Mouse (Mus musculus) 3134 (cell line): ENCODE measurements around the gene Duxbl1.
"Not testable (repeated sequence)": the region's sequence is repeated elsewhere in the genome, so short reads cannot be mapped to it uniquely, and the experiment has no call there.

Experiments
- DNase-seq: peaks from one replicate; pipeline ENCODE4 v3.0.0-alpha.2; 2011; ENCODE audit warnings: low spot score; ENCODE audit not compliant: insufficient read length; ENCODE audit errors: extremely low read depth

Gene Duxbl1

DNA sequence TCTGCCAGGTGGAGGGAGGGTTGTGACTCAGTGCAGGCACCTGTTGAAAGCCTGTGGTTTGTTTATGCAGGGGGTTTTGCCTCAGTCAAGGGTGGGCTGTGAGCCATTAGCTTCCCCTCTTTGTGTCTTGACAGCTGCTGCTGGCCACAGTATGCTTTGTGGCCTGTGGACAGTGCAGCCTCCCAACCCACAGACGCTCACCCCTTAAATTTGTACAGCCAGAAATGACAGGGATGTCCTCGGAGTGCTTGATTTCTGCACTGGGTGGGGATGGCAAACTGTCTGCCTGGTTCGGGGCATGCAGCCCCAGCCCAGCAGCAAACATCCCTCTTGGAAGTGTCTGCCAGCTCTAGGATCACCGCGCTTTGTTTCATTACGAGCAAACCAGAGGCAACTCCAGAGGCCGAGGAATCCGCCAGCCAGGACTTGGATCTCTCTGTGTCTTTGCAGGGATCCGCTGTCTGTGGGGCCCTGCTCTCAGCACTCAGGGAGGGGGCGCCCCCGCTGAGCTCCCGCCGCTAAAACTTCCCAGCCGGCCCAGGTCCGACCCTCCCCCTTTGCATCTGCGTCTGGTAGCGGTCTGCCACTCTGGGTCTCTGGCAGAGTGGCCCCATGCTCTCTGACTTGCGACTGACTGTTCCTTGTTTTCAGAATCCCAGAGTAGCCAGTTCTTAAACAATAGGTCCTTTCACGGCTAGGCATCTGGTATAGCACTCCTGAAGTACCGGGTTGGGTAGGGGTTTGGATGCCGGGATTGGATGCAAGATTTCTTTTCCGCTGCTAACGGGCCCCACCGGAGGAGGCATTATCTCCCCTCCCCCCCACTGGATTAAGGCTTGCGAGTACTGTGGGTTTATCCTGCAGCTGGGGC lies at the start of gene Duxbl1:
Gene Duxbl1, plus strand, starts transcription at position 207 of the 871 bp plus-strand sequence.
- not testable (repeated sequence) for DNase-seq

DNA sequence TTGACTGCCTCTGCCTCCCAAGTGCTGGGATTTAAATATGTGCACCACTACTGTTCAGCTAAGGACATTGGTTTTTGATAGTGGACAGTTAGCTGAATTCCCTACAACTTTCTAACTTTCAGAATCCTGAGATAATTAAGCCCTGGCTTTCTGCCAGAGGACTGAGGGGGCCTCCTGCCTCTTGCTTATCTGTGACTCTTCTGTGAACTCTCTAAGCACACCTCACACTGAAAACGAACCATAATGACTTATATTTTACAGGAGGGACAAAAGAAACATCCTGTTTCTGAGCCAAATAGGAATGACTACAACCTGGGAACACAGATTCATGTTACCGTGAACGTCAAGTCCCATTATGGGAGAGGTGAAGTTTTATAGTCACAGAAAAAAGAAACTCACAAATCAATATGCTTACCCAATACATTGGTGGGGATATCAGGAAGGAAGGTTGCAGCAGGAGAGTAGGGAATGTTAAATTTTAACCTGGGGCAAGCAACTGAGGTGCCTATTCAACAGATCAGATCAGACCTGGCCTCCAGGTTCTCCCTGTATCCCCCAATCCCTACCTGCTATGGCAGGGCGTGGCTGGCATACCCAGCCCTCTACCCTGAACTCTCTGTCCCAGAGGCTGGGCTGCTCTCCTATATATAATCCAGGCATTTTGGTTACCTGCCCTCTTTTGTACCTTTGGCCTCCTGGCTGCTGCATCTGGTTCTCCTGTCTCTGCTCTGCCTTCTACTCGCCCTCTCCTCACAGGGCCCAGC lies 41.3 kb upstream of the Duxbl1 start:
- DNase-seq, result not testable (repeated sequence)

DNA sequence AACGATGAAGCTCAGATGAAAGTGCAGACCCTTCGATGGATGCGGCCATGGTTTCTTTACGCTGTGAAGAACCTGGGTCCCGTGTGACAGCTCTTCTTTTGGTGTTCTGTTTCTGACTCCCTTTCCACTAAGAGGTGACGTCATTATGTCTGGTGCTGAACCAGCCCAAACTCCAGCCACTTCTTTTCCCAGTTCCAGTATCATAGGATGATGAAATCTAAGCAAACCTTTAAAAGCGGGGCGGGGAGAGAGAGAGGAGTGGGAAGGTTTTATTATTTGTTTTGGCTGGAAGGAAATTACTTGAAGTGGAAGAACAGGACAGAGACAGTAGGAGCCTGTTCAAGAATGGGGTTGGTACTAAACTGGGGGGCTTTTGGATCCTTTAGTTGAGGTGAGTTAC lies 40.4 kb upstream of the Duxbl1 start, which contains the start of gene Cphx1:
Gene Cphx1, plus strand, starts transcription at position 301 of the 400 bp plus-strand sequence.
- not testable (repeated sequence) for DNase-seq

DNA sequence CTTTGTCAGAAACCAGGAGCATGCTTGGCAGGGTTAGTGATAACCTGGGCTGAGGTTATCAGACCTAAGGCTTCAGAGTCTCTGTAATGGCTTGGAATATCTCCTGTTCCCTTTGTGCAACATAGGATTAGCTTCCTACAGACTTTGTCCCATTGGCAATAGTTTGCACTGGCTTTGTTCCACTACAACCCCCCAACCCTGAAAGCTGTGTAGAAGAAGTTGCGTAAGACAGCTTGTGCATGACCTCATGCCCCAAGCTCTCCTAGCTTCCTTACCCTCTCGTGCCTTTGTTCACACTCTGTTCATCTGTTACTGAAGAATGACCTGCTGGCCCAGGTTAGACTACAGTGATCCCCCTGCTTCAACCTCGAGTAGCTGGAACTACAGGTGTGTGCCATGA lies 20.5 kb upstream of the Duxbl1 start:
- not testable (repeated sequence) for DNase-seq

DNA sequence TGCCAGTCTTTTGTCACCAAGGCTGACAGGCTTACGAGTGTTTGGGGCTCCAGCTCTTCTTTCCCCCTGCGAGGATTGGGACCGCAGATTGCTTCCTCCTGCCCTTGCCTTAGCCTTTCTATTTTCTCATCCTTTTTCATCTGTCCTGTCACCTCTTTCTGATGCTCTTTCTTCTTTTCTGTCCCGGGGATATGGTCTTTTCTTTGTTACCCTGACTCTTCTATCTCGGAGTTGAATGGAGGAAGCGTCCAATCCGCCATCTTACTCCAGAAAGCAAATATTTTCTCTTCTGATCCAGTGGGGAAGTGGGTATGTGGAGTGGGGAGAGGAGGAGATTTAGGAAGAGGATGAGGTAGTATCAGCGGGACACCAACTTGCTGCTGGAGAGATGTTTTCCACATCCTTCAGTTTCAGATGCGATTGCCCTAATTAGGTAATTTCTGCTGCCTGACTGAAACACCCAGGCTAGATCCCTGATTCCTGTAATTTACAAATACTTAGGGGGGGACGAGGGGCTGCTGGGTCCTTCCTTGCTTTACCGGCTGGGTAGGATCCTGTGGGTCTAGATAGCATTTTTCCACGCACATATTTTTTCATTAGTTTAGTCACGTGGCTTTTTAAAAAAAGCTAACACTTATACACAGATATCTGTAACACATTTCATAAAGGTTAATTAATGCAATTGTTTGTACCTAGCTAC lies 1.0 kb downstream of the Duxbl1 start:
- DNase-seq, result not testable (repeated sequence)

DNA sequence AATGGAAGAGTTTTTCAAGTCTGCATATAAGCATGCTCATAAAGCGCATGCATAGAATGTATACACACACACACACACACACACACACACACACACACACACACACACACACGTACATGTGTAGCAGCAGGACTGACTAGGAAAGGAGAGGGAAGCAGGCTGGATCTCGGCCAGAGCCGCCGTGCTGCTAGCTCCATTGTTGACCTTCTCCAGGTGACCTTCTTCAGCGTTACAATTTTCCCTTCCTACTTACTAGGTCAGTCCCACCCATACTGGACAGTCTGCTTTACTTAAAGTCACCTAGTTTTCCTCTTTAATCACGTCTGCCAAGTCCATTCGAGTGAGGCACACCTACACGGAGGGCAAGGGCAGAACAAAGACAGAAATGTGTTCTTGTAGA lies 3.5 kb downstream of the Duxbl1 start:
- not testable (repeated sequence) for DNase-seq

DNA sequence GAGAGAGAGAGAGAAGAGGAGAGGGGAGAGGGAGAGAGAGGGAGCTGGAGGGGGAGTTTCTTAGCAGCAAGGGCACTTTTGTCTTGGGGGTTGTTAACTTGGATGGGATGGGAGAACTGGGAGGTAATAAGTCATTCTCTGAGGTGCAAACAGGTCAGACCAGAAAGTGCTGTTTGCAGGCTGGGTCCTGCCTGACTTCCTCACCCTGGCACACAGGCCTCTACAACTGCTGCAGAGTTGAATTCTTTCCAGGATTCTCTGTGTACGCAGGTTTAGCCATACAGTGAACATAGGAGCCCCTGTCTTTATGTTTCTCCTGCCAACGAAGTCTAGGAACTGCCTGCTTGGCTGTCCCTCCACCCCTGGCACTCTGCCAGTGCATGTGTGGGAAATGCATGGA lies 29.1 kb downstream of the Duxbl1 start:
- DNase-seq, result not testable (repeated sequence)

DNA sequence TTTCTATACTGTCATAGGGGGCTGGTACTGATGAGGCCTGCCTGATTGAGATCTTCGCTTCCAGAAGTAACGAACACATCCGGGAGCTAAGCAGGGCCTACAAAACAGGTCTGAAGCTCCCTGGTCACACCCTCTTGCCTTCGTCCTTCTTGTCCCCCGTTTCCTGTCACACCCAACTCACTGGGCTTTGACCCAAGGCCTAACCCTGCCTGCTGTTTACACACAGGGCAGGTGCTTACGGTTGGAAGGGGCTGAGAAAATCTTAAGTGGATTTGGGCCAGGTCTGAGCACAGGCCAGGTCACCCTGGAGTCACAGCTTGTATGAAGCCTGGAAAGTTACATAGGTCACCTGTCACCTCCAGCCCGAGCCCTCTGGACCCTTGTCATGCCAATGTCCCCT lies 38.0 kb downstream of the Duxbl1 start:
- DNase-seq, result not testable (repeated sequence)

DNA sequence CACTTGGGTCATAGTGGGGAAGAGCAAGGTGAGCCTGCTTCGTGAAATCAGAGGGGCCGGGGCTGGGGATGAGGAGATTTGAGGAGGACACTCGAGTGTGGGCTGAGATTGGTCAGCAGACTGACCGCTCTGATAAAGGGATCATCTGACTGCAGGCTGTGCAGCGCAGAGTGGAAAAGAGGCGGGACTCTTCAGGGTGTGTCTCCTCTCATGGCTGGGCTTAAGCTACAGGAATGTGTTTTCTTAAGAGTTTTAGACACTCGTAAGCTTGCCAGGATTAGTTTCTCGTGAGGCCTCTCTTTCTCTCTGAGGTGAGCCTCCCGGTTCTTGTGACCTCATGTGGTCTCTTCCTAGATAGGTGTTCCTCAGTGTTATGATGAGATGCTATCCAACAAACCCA lies 43.2 kb downstream of the Duxbl1 start:
- not testable (repeated sequence) for DNase-seq

DNA sequence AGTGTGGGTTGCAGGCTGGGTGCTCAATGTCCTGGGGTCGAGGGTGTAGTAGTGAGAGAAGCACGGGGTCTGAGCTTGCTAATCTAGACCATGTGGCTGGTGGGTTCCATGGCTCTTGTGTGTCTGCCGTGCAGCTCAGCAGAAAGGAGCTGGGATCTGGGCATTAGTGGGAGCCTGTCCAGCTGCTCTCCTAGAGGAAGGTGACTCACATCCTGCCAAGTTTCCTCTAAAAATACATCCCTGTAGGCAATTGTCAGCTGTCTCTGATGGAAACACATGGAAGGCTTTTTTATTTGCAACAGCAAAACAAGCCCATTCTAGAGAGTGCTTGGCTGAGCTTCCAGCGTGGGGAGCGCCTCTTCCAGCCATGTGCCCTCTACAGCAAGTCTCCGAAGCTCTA lies 44.5 kb downstream of the Duxbl1 start:
- not testable (repeated sequence) for DNase-seq

DNA sequence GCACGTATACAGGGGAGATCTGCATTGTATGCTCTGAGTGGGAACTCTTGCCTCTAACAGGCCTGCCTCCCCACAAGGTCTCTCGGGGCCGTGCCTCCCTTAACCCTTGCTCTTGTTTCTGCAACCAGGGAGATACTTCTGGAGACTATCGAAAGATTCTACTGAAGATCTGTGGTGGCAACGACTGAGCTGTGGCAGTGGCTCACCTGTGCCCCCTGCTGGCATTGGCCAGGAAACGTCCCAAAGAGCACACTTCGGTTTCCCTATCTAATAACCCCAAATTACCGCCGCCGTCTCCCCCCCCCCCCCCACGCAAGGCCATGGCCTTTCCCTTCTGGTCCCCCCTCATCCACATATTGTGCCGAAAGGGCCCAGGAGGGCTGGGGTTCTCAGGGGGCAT lies 47.3 kb downstream of the Duxbl1 start:
- not testable (repeated sequence) for DNase-seq

DNA sequence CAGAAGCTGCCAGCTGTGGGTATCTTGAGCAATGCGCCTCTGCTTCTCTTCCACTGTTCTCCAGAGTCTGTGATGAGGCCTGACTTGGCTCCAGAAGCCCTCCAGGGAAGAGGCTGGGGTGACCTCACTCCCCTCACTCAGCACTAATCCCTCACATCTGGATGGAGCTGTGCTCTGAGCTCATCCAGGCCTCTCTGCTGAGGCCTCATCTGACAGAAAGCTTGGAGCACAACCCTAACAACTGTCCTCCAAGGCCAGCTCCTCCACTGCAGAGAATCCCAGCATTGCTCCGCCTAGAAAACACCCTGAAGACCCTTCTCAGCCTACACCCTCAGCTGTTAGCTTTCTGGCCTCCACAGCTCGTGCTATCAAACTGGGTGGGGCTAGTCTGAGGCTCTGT lies 56.0 kb downstream of the Duxbl1 start:
- not testable (repeated sequence) for DNase-seq

DNA sequence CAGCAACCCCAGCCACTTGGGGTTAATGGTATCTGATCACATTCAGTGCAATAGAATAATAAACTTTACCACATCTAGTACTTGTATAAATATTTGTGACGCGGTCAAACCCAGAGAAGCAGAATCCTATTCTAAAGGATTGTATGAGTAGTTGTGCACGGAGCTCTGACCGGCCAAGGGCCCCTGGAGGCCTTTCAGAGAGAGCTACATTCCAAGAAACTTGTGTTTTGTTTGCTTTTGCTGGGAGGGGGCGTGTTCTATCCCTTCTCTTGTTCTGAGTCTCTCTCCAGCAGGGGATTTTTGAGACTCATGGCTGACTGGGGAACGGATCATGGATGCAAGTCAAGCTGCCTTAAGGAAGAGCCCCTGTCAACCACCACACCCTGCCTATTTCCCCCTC lies 57.1 kb downstream of the Duxbl1 start:
- DNase-seq, result not testable (repeated sequence)
